Mouse (Mus musculus): ENCODE data around the gene Chd2. TPM values are rescaled to one million over a fixed set of nuclear protein-coding genes. Genes with fewer than 3 reads are reported as not detected.

Chd2 gene
- polyA plus RNA-seq, 1 experiment from 2014 or later: 61.7 TPM

DNA sequence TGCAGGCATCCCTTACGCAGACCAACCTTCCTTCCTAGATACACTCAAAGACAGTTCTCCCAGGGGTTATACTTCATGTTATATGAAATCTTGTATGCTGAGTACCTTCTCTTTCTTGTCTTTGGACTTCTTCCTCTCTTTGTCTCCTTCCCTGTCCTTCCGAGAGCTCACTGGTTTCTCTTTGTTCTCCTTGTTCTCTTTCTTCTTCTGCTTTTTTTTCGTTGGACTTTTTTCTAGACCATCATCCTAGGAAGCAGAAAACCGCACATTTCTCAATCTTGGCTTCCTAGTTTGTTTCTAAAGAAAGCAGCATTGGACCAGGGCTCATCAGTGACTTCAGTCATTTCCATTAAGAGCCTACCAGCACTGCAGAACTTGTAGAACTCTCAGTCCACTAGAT is 90.0 kb downstream of the Chd2 start:
- Histone ChIP-seq H3K4me2 (no peak overlapping the region), H3K4me1 (no peaks in the 10 kb centered on the region), H3K27me3 (no peaks in the 10 kb centered on the region), H3K27ac (no peak overlapping the region), H3K9ac (no peak overlapping the region), H3K36me3 (peaks cover 97% of the 10 kb centered on the region), H3K4me3 (replicated peaks) (no peak overlapping the region), H3K9me3 (replicated peaks) (no peaks in the 10 kb centered on the region)
- no peak for ATAC-seq (replicated peaks; ENCODE audit: low FRiP score)
- WGBS: 95% methylated on average over 4 of the region's 4 CpGs

GRCm38 (mm10) chr7:73442246-73442645 is 99.4 kb downstream of the Chd2 start:
- WGBS: 94% methylated on average over 4 of the region's 4 CpGs
- Histone ChIP-seq H3K4me3 (replicated peaks) (no peak overlapping the region), H3K9me3 (replicated peaks) (no peaks in the 10 kb centered on the region), H3K27ac (no peak overlapping the region), H3K9ac (no peak overlapping the region), H3K4me2 (no peak overlapping the region), H3K36me3 (peaks cover 97% of the 10 kb centered on the region), H3K27me3 (no peaks in the 10 kb centered on the region), H3K4me1 (no peaks in the 10 kb centered on the region)
- no peak for ATAC-seq (replicated peaks; ENCODE audit: low FRiP score)

GRCm38 (mm10) chr7:73441802-73442201 is 99.8 kb downstream of the Chd2 start:
- Histone ChIP-seq H3K9ac (no peak overlapping the region), H3K27ac (no peak overlapping the region), H3K4me2 (no peak overlapping the region), H3K27me3 (no peaks in the 10 kb centered on the region), H3K9me3 (replicated peaks) (no peaks in the 10 kb centered on the region), H3K4me3 (replicated peaks) (no peak overlapping the region), H3K36me3 (peaks cover 97% of the 10 kb centered on the region), H3K4me1 (no peaks in the 10 kb centered on the region)
- 93% methylated on average over 3 of the region's 3 CpGs for WGBS
- ATAC-seq (replicated peaks; ENCODE audit: low FRiP score): no peak

DNA sequence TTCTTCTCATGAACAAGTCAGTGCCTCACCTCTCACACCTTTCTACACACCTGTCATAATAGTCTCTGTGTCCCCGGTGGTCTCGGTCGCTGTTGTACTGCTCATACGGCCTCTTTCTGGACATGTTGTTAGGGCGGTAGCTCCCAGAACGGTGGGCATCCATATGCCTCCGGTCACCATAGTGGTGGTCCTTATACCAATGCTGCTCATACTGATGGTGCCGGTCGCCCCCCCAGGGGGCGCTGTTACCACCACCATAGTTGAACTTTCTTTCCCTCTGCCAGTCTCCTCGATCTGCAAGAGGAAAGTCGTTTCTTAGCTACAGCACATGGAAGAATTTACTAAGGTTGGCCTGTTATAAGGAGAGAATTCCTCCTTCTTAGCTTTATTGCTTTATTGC is 105.9 kb downstream of the Chd2 start:
- H3K9me3 ChIP-seq (replicated peaks): no peaks in the 10 kb centered on the region
- H3K4me3 ChIP-seq (replicated peaks): no peak overlapping the region
- ATAC-seq (replicated peaks; ENCODE audit: low FRiP score): no peak
- H3K4me1 ChIP-seq: no peaks in the 10 kb centered on the region
- 74% methylated on average over 12 of the region's 12 CpGs for WGBS
- H3K4me2 ChIP-seq: no peak overlapping the region
- no peaks in the 10 kb centered on the region for H3K27me3 ChIP-seq
- no peak overlapping the region for H3K27ac ChIP-seq
- peaks cover 89% of the 10 kb centered on the region for H3K36me3 ChIP-seq
- H3K9ac ChIP-seq: no peak overlapping the region

DNA sequence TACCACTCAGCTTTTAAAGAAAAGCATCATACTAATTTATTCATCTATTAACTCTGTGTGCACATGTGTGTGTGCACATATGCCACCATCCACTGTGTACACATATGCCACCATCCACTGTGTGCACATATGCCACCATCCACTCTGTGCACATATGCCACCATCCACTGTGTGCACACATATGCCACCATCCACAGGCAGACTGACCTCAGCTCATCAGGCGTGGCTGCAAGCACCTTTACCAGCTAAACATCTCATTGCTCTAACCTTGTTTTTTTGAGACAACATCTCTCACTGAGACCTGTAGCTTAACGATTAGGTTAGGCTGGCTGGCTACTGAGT is 107.3 kb downstream of the Chd2 start:
- H3K9ac ChIP-seq: no peak overlapping the region
- H3K27me3 ChIP-seq: no peaks in the 10 kb centered on the region
- H3K9me3 ChIP-seq (replicated peaks): no peaks in the 10 kb centered on the region
- no peak overlapping the region for H3K4me3 ChIP-seq (replicated peaks)
- H3K4me1 ChIP-seq: no peaks in the 10 kb centered on the region
- no peak overlapping the region for H3K27ac ChIP-seq
- peaks cover 89% of the 10 kb centered on the region for H3K36me3 ChIP-seq
- 86% methylated on average over 2 of the region's 2 CpGs for WGBS
- ATAC-seq (replicated peaks; ENCODE audit: low FRiP score): no peak
- no peak overlapping the region for H3K4me2 ChIP-seq

GRCm38 (mm10) chr7:73433637-73434335 is 107.8 kb downstream of the Chd2 start:
- Histone ChIP-seq H3K9ac (no peak overlapping the region), H3K9me3 (replicated peaks) (no peaks in the 10 kb centered on the region), H3K36me3 (peaks cover 89% of the 10 kb centered on the region), H3K4me1 (no peaks in the 10 kb centered on the region), H3K4me3 (replicated peaks) (no peak overlapping the region), H3K27ac (no peak overlapping the region), H3K4me2 (no peak overlapping the region), H3K27me3 (no peaks in the 10 kb centered on the region)
- no peak for ATAC-seq (replicated peaks; ENCODE audit: low FRiP score)
- WGBS: 63% methylated on average over 6 of the region's 6 CpGs

DNA sequence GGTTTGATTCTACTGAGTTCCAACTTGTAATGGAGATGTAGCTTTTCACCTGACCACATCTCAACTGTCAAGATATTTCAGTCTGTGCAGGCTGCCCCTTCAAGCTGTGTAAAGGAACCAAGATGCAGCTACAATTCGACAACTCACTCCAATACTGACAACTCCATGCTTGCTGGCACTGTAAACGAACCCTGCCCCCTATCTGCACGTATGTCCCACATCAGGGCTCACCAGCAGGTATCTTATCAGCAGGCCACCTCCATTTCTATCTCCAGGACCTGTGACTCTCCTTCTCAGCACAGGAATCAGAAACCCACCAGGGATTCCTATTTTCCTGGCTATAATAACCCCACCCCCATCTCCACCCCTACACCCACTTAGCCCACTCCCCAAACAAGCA is 113.1 kb downstream of the Chd2 start:
- Histone ChIP-seq H3K27me3 (no peaks in the 10 kb centered on the region), H3K9me3 (replicated peaks) (no peaks in the 10 kb centered on the region), H3K4me2 (no peak overlapping the region), H3K9ac (no peak overlapping the region), H3K4me3 (replicated peaks) (no peak overlapping the region), H3K4me1 (peaks cover 6% of the 10 kb centered on the region; the same call in 1 of the 2 replicates), H3K27ac (no peak overlapping the region), H3K36me3 (peaks cover 63% of the 10 kb centered on the region)
- no peak for ATAC-seq (replicated peaks; ENCODE audit: low FRiP score)
- WGBS: 93% methylated on average over 3 of the region's 3 CpGs

DNA sequence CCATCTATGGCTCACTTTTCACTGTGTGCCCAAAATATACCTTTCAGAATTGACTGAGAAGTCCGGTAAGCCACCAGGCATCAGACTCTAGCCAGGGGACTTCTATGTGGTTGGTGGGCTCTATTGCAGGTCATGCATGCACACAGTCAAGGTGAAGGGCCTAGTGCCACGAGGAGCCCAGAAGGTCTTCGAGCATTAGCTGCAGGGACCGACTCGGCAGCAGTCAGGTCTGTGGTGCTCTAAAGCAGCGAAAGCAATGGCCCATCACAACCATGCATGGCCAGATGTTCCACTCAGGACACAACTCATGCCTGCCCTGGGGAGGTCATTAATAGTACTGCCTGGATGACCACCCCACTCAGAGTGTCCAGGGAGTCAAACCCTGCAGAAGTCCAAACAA is 113.8 kb downstream of the Chd2 start:
- WGBS: 95% methylated on average over 6 of the region's 6 CpGs
- H3K4me3 ChIP-seq (replicated peaks): no peak overlapping the region
- H3K27me3 ChIP-seq: no peaks in the 10 kb centered on the region
- no peak overlapping the region for H3K4me2 ChIP-seq
- H3K27ac ChIP-seq: no peak overlapping the region
- peaks cover 6% of the 10 kb centered on the region; the same call in 1 of the 2 replicates for H3K4me1 ChIP-seq
- ATAC-seq (replicated peaks; ENCODE audit: low FRiP score): no peak
- no peak overlapping the region for H3K9ac ChIP-seq
- H3K36me3 ChIP-seq: peaks cover 56% of the 10 kb centered on the region
- H3K9me3 ChIP-seq (replicated peaks): no peaks in the 10 kb centered on the region

GRCm38 (mm10) chr7:73426752-73427386 is 114.8 kb downstream of the Chd2 start:
- WGBS: 88% methylated on average over 8 of the region's 8 CpGs
- no peaks in the 10 kb centered on the region for H3K9me3 ChIP-seq (replicated peaks)
- no peak overlapping the region for H3K4me2 ChIP-seq

GRCm38 (mm10) chr7:73426235-73426634 is 115.4 kb downstream of the Chd2 start:
- H3K9me3 ChIP-seq (replicated peaks): no peaks in the 10 kb centered on the region
- H3K9ac ChIP-seq: no peak overlapping the region
- H3K27ac ChIP-seq: no peak overlapping the region
- H3K4me2 ChIP-seq: no peak overlapping the region
- peaks cover 50% of the 10 kb centered on the region for H3K36me3 ChIP-seq
- 81% methylated on average over 3 of the region's 3 CpGs for WGBS
- no peaks in the 10 kb centered on the region for H3K27me3 ChIP-seq
- peaks cover 13% of the 10 kb centered on the region for H3K4me1 ChIP-seq
- no peak for ATAC-seq (replicated peaks; ENCODE audit: low FRiP score)
- no peak overlapping the region for H3K4me3 ChIP-seq (replicated peaks)

More at GRCm38 (mm10) chr7:73426752-73427386, 114.8 kb downstream of the Chd2 start:
- H3K4me1 ChIP-seq: peaks cover 10% of the 10 kb centered on the region
- no peak for ATAC-seq (replicated peaks; ENCODE audit: low FRiP score)
- no peaks in the 10 kb centered on the region for H3K27me3 ChIP-seq
- H3K36me3 ChIP-seq: peaks cover 53% of the 10 kb centered on the region
- H3K27ac ChIP-seq: no peak overlapping the region
- no peak overlapping the region for H3K4me3 ChIP-seq (replicated peaks)
- no peak overlapping the region for H3K9ac ChIP-seq

DNA sequence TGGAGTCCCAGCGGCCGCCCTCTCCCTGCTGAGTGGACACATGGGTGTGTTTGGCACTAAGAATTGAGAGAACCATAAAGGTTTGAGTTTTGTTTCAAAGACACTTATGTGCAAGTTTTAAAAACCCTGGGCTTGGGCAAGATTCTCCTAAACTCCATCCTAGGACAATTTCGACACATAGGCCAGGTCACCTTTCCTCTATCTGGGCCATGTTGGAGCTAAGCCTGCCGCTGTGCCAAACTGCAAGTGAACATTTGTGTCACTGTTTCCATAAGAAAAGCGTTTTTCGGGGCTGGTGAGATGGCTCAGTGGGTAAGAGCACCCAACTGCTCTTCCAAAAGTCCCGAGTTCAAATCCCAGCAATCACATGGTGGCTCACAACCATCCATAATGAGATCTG is 116.2 kb downstream of the Chd2 start:
- no peak for ATAC-seq (replicated peaks; ENCODE audit: low FRiP score)
- Histone ChIP-seq H3K9ac (no peak overlapping the region), H3K4me2 (no peak overlapping the region), H3K27ac (no peak overlapping the region), H3K27me3 (no peaks in the 10 kb centered on the region), H3K36me3 (peaks cover 42% of the 10 kb centered on the region), H3K4me1 (peaks cover 14% of the 10 kb centered on the region), H3K4me3 (replicated peaks) (no peak overlapping the region), H3K9me3 (replicated peaks) (no peaks in the 10 kb centered on the region)
- WGBS: 92% methylated on average over 7 of the region's 7 CpGs

GRCm38 (mm10) chr7:73424705-73425104 is 116.9 kb downstream of the Chd2 start:
- H3K4me3 ChIP-seq (replicated peaks): no peak overlapping the region
- no peak for ATAC-seq (replicated peaks; ENCODE audit: low FRiP score)
- H3K9ac ChIP-seq: no peak overlapping the region
- H3K27me3 ChIP-seq: no peaks in the 10 kb centered on the region
- no peaks in the 10 kb centered on the region for H3K9me3 ChIP-seq (replicated peaks)
- peaks cover 35% of the 10 kb centered on the region for H3K36me3 ChIP-seq
- no peak overlapping the region for H3K4me2 ChIP-seq
- H3K4me1 ChIP-seq: peaks cover 14% of the 10 kb centered on the region
- WGBS: 63% methylated on average over 3 of the region's 3 CpGs
- no peak overlapping the region for H3K27ac ChIP-seq
